Mouse (Mus musculus): ENCODE results near the gene Tbc1d30.

- no peak for TF ChIP-seq CTCF (IDR thresholded peaks at IDR 0.05; ENCODE audit: extremely low read depth, insufficient read depth, insufficient read length, insufficient replicate concordance)
- TF ChIP-seq POLR2A (IDR thresholded peaks at IDR 0.05; ENCODE audit: low read depth, low read length), result no peak
Observed at GRCm38 (mm10) chr10:121264204-121264575, 86.9 kb downstream of the Tbc1d30 start.
